Mouse (Mus musculus): ENCODE measurements at regions not wholly inside any gene's neighbourhood (a gene's known extent, or its start where the extent isn't known, plus 50 kb on each side); places are given as distances from the start of the nearest gene placed in this dataset.
"Not testable (repeated sequence)": the region's sequence is repeated elsewhere in the genome, so short reads cannot be mapped to it uniquely, and the experiment has no call there.

GRCm38 (mm10) chr3:57957352-57957751 is 109.5 kb upstream of the Pfn2 start:
- ATAC-seq (ENCODE audit: insufficient number of reproducible peaks, low FRiP score, low TSS enrichment), result no peak

- no peak for ATAC-seq (ENCODE audit: insufficient number of reproducible peaks, low FRiP score, low TSS enrichment)
Observed at GRCm38 (mm10) chr3:57963965-57964364, 116.1 kb upstream of the Pfn2 start.

DNA sequence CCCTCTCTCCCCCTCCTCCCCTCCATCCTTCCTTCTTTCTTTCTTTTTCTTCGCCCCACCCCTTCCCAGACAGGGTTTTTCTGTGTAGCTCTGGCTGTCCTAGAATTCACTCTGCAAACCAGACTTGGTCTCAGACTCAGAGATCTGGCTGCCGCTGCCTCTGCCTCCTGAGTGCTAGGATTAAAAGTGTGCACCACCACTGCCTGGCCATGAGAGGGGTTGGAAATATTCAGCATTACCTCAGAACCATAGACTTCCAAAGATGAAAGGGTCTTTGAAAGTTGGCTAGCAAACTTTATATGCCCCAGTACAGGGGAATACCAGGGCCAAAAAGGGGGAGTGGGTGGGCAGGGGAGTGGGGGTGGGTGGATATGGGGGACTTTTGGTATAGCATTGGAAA is 122.7 kb upstream of the Pfn2 start:
- not testable (repeated sequence) for ATAC-seq (ENCODE audit: insufficient number of reproducible peaks, low FRiP score, low TSS enrichment)

GRCm38 (mm10) chr3:57972469-57973245 is 124.8 kb upstream of the Pfn2 start:
- ATAC-seq (ENCODE audit: insufficient number of reproducible peaks, low FRiP score, low TSS enrichment), result no peak

- no peak for ATAC-seq (ENCODE audit: insufficient number of reproducible peaks, low FRiP score, low TSS enrichment)
Observed at GRCm38 (mm10) chr3:57973546-57973945, 125.7 kb upstream of the Pfn2 start.

- no peak for ATAC-seq (ENCODE audit: insufficient number of reproducible peaks, low FRiP score, low TSS enrichment)
Observed at GRCm38 (mm10) chr3:57975379-57975778, 127.5 kb upstream of the Pfn2 start.

- no peak for ATAC-seq (ENCODE audit: insufficient number of reproducible peaks, low FRiP score, low TSS enrichment)
Observed at GRCm38 (mm10) chr3:57976640-57977229, 128.9 kb upstream of the Pfn2 start.

DNA sequence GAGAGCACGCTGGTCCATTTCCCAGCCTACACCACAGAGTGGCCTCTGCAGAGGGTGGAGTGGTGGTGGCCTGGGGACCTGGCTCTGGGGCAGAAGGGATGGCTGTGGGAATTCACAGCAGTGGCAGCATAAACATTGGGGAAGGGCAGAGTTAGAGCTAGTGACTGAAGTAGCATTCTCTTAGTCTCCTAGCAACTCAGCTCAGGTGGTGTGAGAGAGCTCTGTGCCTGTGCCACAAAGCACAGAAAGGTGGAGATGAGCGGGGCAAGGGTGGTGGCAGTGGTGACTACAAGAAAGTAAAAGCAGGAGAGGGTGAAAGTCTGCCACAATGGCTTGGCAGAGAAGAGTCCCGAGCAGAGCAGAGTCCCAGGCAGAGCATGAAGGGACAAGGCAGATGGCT is 140.3 kb upstream of the Pfn2 start:
- ATAC-seq (ENCODE audit: insufficient number of reproducible peaks, low FRiP score, low TSS enrichment), result no peak

GRCm38 (mm10) chr3:57990738-57991137 is 142.9 kb upstream of the Pfn2 start:
- ATAC-seq (ENCODE audit: insufficient number of reproducible peaks, low FRiP score, low TSS enrichment), result no peak

- ATAC-seq (ENCODE audit: insufficient number of reproducible peaks, low FRiP score, low TSS enrichment), result no peak
Observed at GRCm38 (mm10) chr3:57998121-57999102, 150.5 kb upstream of the Pfn2 start.

- ATAC-seq (ENCODE audit: insufficient number of reproducible peaks, low FRiP score, low TSS enrichment), result no peak
Observed at GRCm38 (mm10) chr3:58002792-58003574, 155.1 kb upstream of the Pfn2 start.

DNA sequence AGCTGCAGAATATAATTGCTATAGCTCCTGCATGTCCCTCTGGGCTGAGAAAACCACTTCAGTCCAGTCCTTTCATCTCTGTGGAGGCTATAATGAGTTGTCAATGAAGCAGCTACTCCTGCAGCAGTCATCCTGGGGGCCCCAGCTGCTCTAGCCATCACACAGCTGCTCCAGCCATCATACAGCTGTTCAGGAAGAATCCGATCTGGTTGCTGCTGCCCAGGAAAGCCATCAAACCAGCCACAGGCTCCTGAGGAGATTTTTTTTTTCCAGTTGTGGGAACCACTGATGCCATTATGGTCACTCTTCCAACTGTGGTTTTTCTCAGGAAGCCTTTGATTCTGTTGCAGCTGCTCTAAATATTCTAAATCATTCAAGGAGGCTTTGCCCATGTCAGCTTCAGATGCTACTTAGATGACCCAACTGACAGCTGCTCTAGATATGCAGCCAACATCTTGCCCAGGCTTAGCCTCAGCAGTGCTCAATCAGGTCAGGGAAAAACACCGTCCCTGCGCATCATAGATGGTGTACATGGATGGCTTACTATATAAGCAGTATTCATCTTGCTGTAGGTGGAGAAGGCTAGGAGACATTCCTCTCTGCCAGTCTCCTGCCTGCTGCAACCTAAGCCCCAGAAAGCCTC is 177.0 kb upstream of the Pfn2 start:
- no peak for ATAC-seq (ENCODE audit: insufficient number of reproducible peaks, low FRiP score, low TSS enrichment)

GRCm38 (mm10) chr3:58049618-58050017 is 201.7 kb upstream of the Pfn2 start:
- ATAC-seq (ENCODE audit: insufficient number of reproducible peaks, low FRiP score, low TSS enrichment), result no peak

DNA sequence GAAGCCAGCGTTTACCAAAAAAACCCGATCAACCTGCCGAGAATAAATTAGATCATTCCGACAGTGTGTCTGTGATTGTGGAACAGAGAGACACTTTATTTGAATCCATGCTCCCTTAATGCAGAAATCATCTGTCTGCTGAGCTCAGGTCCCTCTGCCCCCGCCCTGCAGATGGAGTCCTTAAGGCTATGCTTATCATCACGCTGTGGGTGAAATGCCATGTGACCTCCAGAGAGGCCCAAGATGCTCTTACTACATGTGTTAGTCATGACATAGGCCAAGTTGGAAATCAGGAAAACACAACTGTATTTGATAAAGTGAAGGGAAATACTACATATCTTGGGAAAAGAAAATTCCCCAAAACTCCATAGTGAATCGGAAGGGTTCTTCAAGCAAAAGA is 206.8 kb upstream of the Pfn2 start:
- ATAC-seq (ENCODE audit: insufficient number of reproducible peaks, low FRiP score, low TSS enrichment), result no peak

DNA sequence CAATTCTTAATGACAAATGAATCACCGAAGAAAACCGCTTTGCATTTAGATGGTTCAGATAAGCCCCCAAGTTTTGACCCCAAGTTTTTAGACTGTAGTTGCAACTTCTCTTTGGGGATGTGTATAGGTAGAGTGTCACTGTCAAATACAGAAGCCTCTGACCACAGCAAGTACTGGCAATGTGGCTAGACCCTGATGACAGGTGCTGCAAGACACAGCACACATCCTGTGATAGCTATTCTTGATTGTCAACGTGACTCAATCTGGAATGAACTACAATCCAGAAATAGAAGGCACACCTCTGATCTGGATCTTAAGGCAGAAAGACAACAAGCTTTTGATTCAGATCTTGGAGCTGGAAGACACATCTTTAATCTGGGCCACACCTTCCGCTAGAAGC is 207.3 kb upstream of the Pfn2 start:
- ATAC-seq (ENCODE audit: insufficient number of reproducible peaks, low FRiP score, low TSS enrichment), result no peak

GRCm38 (mm10) chr3:58056191-58057063 is 208.5 kb upstream of the Pfn2 start:
- no peak for ATAC-seq (ENCODE audit: insufficient number of reproducible peaks, low FRiP score, low TSS enrichment)

GRCm38 (mm10) chr3:58057064-58057396 is 209.2 kb upstream of the Pfn2 start:
- ATAC-seq (ENCODE audit: insufficient number of reproducible peaks, low FRiP score, low TSS enrichment), result no peak

GRCm38 (mm10) chr3:58058134-58058533 is 210.3 kb upstream of the Pfn2 start:
- no peak for ATAC-seq (ENCODE audit: insufficient number of reproducible peaks, low FRiP score, low TSS enrichment)
